Mouse (Mus musculus) embryonic fibroblast, embryonic 13.5 days (primary cell): ENCODE results near the gene Chst11.

ENCODE experiments used
- CTCF ChIP-seq: IDR thresholded peaks from 2 replicates; pipeline ENCODE4 v1.5.1; 2011; ENCODE audit warnings: mild to moderate bottlenecking, control low read depth, low read length, moderate library complexity, borderline replicate concordance; ENCODE audit not compliant: insufficient read depth
- POLR2A ChIP-seq: IDR thresholded peaks from 2 replicates; pipeline ENCODE4 v1.6.1; 2011; ENCODE audit warnings: low read depth, mild to moderate bottlenecking, control low read depth, low read length, moderate library complexity

DNA sequence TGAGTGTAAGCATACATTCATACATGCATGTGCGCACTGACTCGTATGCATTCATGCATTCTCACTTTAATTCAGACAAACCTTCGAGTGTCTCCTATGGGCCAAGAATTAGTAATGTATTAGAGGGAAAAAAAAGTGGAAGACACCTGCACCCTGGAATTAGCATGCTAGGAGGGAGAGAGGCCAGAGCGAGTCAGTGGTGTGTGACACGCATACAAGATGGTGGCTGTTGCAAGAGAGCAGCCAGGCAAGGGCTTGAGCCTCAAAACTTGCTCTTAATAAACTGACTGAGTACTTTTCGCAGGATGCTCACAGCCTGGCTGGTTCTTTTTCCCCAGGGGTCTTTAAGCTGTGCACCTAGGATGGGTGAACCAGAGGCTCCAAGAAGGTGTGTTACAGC is 199.8 kb downstream of the Chst11 start:
- TF ChIP-seq CTCF (no peak), POLR2A (no peak)
